Mouse (Mus musculus): ENCODE data around the gene Vars. TPM values are rescaled to one million over a fixed set of nuclear protein-coding genes. Genes with fewer than 3 reads are reported as not detected.
"Not testable (repeated sequence)": the region's sequence is repeated elsewhere in the genome, so short reads cannot be mapped to it uniquely, and the experiment has no call there.

The Vars gene
- polyA plus RNA-seq, 1 experiment, result 12.7 TPM

GRCm38 (mm10) chr17:35005158-35005557 is 4.4 kb downstream of the Vars start:
- H3K4me1 ChIP-seq (ENCODE audit: control insufficient read depth, insufficient read depth, insufficient read length, low read length), result no peaks in the 10 kb centered on the region
- H3K27ac ChIP-seq (replicated peaks; ENCODE audit: low read depth, low read length), result no peak overlapping the region
- no peak overlapping the region for H3K4me3 ChIP-seq (ENCODE audit: insufficient read depth, low read depth, low read length)

GRCm38 (mm10) chr17:35005902-35006301 is 5.1 kb downstream of the Vars start:
- not testable (repeated sequence) for H3K27ac ChIP-seq (replicated peaks; ENCODE audit: low read depth, low read length); H3K4me1 ChIP-seq (ENCODE audit: control insufficient read depth, insufficient read depth, insufficient read length, low read length); H3K4me3 ChIP-seq (ENCODE audit: insufficient read depth, low read depth, low read length)

DNA sequence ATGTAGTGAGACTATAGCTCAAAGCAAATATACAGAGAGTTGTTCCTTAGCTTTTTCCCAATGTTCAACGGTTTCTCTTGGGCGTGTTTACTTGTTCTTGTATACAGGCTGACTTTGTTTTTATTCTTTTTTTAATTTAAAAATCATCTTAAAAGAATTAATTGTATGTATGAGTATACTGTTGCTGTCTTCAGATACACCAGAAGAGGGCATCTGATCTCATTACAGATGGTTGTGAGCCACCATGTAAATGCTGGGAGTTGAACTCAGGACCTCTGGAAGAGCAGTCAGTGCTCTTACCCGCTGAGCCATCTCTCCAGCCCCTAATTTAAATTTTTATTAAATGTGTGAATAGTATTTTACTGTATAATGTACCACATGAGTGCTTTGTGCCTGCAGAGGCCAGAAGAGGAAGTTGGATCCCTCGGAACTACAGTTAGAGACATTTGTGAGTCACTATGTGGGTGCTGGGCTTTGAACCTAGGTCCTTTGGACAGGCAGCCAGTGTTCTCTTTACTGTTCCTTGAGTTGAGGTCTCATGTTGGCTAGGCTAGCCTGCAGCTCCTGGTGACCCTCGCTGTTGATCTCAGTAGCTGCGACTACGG is 6.7 kb downstream of the Vars start:
- no peak overlapping the region for H3K4me3 ChIP-seq (ENCODE audit: insufficient read depth, low read depth, low read length)
- no peak overlapping the region for H3K27ac ChIP-seq (replicated peaks; ENCODE audit: low read depth, low read length)
- no peaks in the 10 kb centered on the region for H3K4me1 ChIP-seq (ENCODE audit: control insufficient read depth, insufficient read depth, insufficient read length, low read length)

DNA sequence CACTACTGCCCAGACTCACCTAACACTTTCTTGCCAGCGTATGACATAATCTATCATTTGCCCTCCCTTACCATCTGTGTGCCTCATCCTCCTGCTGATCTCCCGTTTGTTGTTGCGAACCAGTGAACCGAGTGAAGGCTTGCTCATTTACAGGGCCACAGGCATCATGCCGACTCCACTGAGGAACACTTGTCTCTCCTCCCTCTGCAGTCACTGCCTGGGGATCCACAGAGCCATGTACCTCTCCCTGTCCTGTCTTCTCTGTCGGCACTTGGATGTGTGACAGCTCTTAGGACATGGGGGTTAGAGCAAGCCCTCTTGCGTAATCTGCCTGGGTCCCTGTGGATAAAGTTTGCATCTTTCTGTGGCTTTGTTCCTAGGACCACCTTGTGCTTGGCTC is 8.8 kb downstream of the Vars start:
- H3K27ac ChIP-seq (replicated peaks; ENCODE audit: low read depth, low read length), result no peak overlapping the region
- no peak overlapping the region for H3K4me3 ChIP-seq (ENCODE audit: insufficient read depth, low read depth, low read length)
- no peaks in the 10 kb centered on the region for H3K4me1 ChIP-seq (ENCODE audit: control insufficient read depth, insufficient read depth, insufficient read length, low read length)

GRCm38 (mm10) chr17:35011440-35011839 is 10.7 kb downstream of the Vars start:
- Histone ChIP-seq H3K27ac (replicated peaks; ENCODE audit: low read depth, low read length) (no peak overlapping the region), H3K4me1 (ENCODE audit: control insufficient read depth, insufficient read depth, insufficient read length, low read length) (no peaks in the 10 kb centered on the region), H3K4me3 (ENCODE audit: insufficient read depth, low read depth, low read length) (no peak overlapping the region)

GRCm38 (mm10) chr17:35012430-35012829 is 11.6 kb downstream of the Vars start:
- H3K4me1 ChIP-seq (ENCODE audit: control insufficient read depth, insufficient read depth, insufficient read length, low read length), result no peaks in the 10 kb centered on the region
- no peak overlapping the region for H3K4me3 ChIP-seq (ENCODE audit: insufficient read depth, low read depth, low read length)
- no peak overlapping the region for H3K27ac ChIP-seq (replicated peaks; ENCODE audit: low read depth, low read length)

- Histone ChIP-seq H3K4me1 (ENCODE audit: control insufficient read depth, insufficient read depth, insufficient read length, low read length) (no peaks in the 10 kb centered on the region), H3K4me3 (ENCODE audit: insufficient read depth, low read depth, low read length) (no peak overlapping the region), H3K27ac (replicated peaks; ENCODE audit: low read depth, low read length) (no peak overlapping the region)
Measured at GRCm38 (mm10) chr17:35013221-35013620, 12.4 kb downstream of the Vars start.

GRCm38 (mm10) chr17:35015296-35015695 is 14.5 kb downstream of the Vars start:
- Histone ChIP-seq H3K27ac (replicated peaks; ENCODE audit: low read depth, low read length) (no peak overlapping the region), H3K4me3 (ENCODE audit: insufficient read depth, low read depth, low read length) (no peak overlapping the region), H3K4me1 (ENCODE audit: control insufficient read depth, insufficient read depth, insufficient read length, low read length) (no peaks in the 10 kb centered on the region)

- no peak within 1 kb of the TSS for H3K27ac ChIP-seq (replicated peaks; ENCODE audit: low read depth, low read length)
- no peaks in the 10 kb centered on the region for H3K4me1 ChIP-seq (ENCODE audit: control insufficient read depth, insufficient read depth, insufficient read length, low read length)
- no peak within 1 kb of the TSS for H3K4me3 ChIP-seq (ENCODE audit: insufficient read depth, low read depth, low read length)
Measured at GRCm38 (mm10) chr17:35016376-35016775, 15.6 kb downstream of the Vars start, which contains the start of gene Vwa7. Vwa7 (plus strand) TSS chr17:35016579.

DNA sequence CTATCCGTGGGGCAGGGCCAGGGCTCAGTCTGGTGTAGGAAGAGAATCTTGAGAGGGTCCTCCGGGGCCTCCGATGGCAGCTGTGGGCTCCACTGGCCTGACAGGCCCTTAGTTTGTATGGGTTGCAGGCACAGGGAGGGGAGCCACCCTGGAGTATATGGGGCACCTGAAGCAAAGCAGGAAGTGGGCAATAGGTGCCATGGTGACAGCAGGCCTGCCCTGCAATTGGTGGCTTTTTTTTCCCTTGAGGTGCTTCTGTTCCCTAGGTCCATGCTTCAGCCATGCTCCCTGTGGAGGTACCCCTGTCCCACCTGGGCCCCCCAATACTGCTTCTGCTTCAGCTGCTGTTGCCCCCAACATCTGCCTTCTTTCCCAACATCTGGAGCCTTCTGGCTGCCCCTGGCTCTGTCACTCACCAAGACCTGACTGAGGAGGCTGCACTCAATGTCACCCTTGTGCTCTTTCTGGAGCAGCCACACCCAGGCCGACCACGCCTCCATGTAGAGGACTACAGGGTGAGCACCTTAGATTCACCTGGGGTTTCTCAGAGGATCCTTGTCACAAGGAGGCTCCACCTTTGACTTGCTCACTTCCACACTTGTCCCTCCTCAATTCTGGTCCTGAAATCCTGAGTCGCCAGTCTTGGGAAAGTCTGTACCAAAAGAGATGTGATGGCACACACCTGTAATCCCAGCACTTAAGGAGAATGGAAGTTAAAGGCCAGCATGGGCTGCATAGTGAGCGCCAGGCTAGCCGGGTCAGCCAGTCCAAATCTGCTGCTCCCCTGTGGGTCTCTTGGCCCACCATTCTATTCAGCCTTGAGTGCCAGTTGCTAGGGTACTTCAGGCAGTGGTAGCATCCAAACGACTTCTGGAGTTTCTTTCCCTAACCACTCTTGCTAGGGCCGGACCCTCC is 16.3 kb downstream of the Vars start:
- Histone ChIP-seq H3K27ac (replicated peaks; ENCODE audit: low read depth, low read length) (no peak overlapping the region), H3K4me1 (ENCODE audit: control insufficient read depth, insufficient read depth, insufficient read length, low read length) (no peaks in the 10 kb centered on the region), H3K4me3 (ENCODE audit: insufficient read depth, low read depth, low read length) (no peak overlapping the region)

- Histone ChIP-seq H3K4me3 (ENCODE audit: insufficient read depth, low read depth, low read length) (no peak overlapping the region), H3K27ac (replicated peaks; ENCODE audit: low read depth, low read length) (no peak overlapping the region), H3K4me1 (ENCODE audit: control insufficient read depth, insufficient read depth, insufficient read length, low read length) (peaks cover 2% of the 10 kb centered on the region; the same call in 1 of the 2 replicates)
Measured at GRCm38 (mm10) chr17:35017706-35018030, 16.9 kb downstream of the Vars start.

DNA sequence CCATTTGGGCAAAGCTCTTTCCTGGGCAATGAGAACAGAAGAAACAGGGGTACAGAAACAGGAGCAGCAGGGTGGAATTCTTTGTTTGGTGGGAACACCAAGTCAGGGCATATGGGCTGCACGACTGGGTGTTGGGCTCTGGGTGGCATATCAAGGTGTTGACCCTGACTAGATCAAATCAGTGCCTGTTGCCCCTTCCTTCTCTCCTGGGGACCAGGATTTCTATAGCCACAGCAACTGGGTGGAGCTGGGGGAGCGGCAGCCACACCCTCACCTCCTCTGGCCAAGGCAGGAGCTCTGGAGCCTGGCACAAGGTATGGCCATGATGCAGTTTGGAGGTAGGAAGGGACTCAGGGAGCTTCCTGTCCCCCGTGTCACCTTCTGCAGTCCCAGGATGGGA is 17.4 kb downstream of the Vars start:
- Histone ChIP-seq H3K27ac (replicated peaks; ENCODE audit: low read depth, low read length) (no peak overlapping the region), H3K4me1 (ENCODE audit: control insufficient read depth, insufficient read depth, insufficient read length, low read length) (peaks cover 3% of the 10 kb centered on the region; the same call in 1 of the 2 replicates), H3K4me3 (ENCODE audit: insufficient read depth, low read depth, low read length) (no peak overlapping the region)

GRCm38 (mm10) chr17:35019894-35020293 is 19.1 kb downstream of the Vars start:
- Histone ChIP-seq H3K4me1 (ENCODE audit: control insufficient read depth, insufficient read depth, insufficient read length, low read length) (peaks cover 3% of the 10 kb centered on the region; the same call in 1 of the 2 replicates), H3K27ac (replicated peaks; ENCODE audit: low read depth, low read length) (no peak overlapping the region), H3K4me3 (ENCODE audit: insufficient read depth, low read depth, low read length) (no peak overlapping the region)

DNA sequence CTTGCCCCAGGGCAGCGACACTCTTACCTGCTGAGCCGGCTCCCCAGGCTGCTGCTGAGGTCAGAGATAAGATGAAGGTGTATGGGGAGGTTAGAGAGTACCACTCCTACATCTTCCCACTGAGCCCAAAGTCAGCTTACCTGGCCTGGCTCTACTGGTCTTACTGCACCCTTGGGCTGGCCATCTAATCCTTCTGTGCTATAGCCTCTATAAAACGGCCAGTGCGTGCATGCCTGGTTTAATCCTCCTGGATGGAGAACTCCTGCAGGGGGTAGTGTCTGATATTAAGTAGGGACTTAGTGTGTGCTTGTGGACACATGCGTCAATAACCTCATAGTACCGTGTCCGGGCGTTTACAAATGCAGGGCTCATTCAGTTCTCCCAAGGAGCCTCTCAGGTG is 19.8 kb downstream of the Vars start:
- no peak overlapping the region for H3K27ac ChIP-seq (replicated peaks; ENCODE audit: low read depth, low read length)
- H3K4me3 ChIP-seq (ENCODE audit: insufficient read depth, low read depth, low read length), result no peak overlapping the region
- H3K4me1 ChIP-seq (ENCODE audit: control insufficient read depth, insufficient read depth, insufficient read length, low read length), result peaks cover 3% of the 10 kb centered on the region; the same call in 1 of the 2 replicates

GRCm38 (mm10) chr17:35021163-35021808 is 20.5 kb downstream of the Vars start:
- peaks cover 3% of the 10 kb centered on the region; the same call in 1 of the 2 replicates for H3K4me1 ChIP-seq (ENCODE audit: control insufficient read depth, insufficient read depth, insufficient read length, low read length)
- peak overlapping the region; percentile 94 for H3K27ac ChIP-seq (replicated peaks; ENCODE audit: low read depth, low read length)
- peak overlapping the region; percentile 42 for H3K4me3 ChIP-seq (ENCODE audit: insufficient read depth, low read depth, low read length)
